ENCODE assay signal across 8 mouse cellular contexts in genomic region chr5:122392227-122393004, GRCm38 (mm10). TPM values are rescaled to one million over a fixed set of nuclear protein-coding genes. Genes with fewer than 3 reads are reported as not detected.
DNase-seq lines count a peak whose midpoint lies in the region; ATAC-seq and TF ChIP-seq lines count a peak whose summit lies in the region.

No protein-coding gene starts in this region.

- H3K9ac ChIP-seq in embryonic facial prominence, embryonic 14.5 days (ENCODE audit: low read depth, low read length): peak overlapping the region; percentile 93
- H3K9ac ChIP-seq in hindbrain, embryonic 13.5 days: peak overlapping the region; percentile 91
- peak overlapping the region; percentile 97 for H3K9ac ChIP-seq in liver, postnatal 0 days (replicated peaks)

- peak; percentile 24; the same call in 1 of the 2 replicates for ATAC-seq in embryonic facial prominence, embryonic 14.5 days (ENCODE audit: low read depth)
- ATAC-seq in hindbrain, embryonic 13.5 days (ENCODE audit: low FRiP score): peak; percentile 58; the same call in 1 of the 2 replicates
- peak; percentile 34 for ATAC-seq in liver, postnatal 0 days

- H3K4me2 ChIP-seq in embryonic facial prominence, embryonic 14.5 days (ENCODE audit: low read depth, low read length): peak overlapping the region; percentile 77
- H3K4me2 ChIP-seq in hindbrain, embryonic 13.5 days: peak overlapping the region; percentile 83
- H3K4me2 ChIP-seq in liver, postnatal 0 days (ENCODE audit: low read depth, low read length): peak overlapping the region; percentile 90

- H3K4me3 ChIP-seq in gastrocnemius, adult 2 months: peak overlapping the region; percentile 89
- H3K4me3 ChIP-seq in E14TG2a.4 (replicated peaks; ENCODE audit: low read length): peak overlapping the region; percentile 96
- H3K4me3 ChIP-seq in embryonic facial prominence, embryonic 14.5 days (ENCODE audit: low read depth, low read length): peak overlapping the region; percentile 91
- peak overlapping the region; percentile 85 for H3K4me3 ChIP-seq in hindbrain, embryonic 13.5 days
- peak overlapping the region; percentile 99 for H3K4me3 ChIP-seq in liver, postnatal 0 days (ENCODE audit: low read depth, low read length)

- peak; percentile 38 for DNase-seq in gastrocnemius, adult 2 months
- no peak for DNase-seq in gastrocnemius, adult 18-20 months (ENCODE audit: low spot score)
- DNase-seq in embryonic facial prominence, embryonic 14.5 days (ENCODE audit: low spot score): no peak
- DNase-seq in liver, postnatal 0 days: peak; percentile 42
- peak; percentile 49 for DNase-seq in retina, postnatal 1 day
- DNase-seq in frontal cortex, postnatal 14 days (ENCODE audit: low spot score in 2 of 2): no peak

- H3K4me1 ChIP-seq in E14TG2a.4 (replicated peaks; ENCODE audit: low read depth, low read length): peaks cover 45% of the 10 kb centered on the region
- peaks cover 9% of the 10 kb centered on the region; the same call in 1 of the 2 replicates for H3K4me1 ChIP-seq in embryonic facial prominence, embryonic 14.5 days (ENCODE audit: control insufficient read depth, insufficient read depth, low read length)
- H3K4me1 ChIP-seq in hindbrain, embryonic 13.5 days (replicated peaks): peaks cover 14% of the 10 kb centered on the region
- peaks cover 11% of the 10 kb centered on the region for H3K4me1 ChIP-seq in liver, postnatal 0 days (ENCODE audit: insufficient read depth)

- intact Hi-C loops in gastrocnemius, adult 2 months (cut with DNase I): loop anchor here (5.0 kb wide), 2 partner anchors 125 to 260 kb away; no protein-coding TSS in a partner anchor

- H3K36me3 ChIP-seq in E14TG2a.4 (ENCODE audit: insufficient read depth, low read length): peaks cover 36% of the 10 kb centered on the region
- H3K36me3 ChIP-seq in embryonic facial prominence, embryonic 14.5 days (ENCODE audit: control insufficient read depth, insufficient read depth, low read length): peaks cover 11% of the 10 kb centered on the region
- H3K36me3 ChIP-seq in hindbrain, embryonic 13.5 days: peaks cover 12% of the 10 kb centered on the region
- H3K36me3 ChIP-seq in liver, postnatal 0 days (replicated peaks; ENCODE audit: insufficient read depth, low read length): peaks cover 11% of the 10 kb centered on the region

- no peak for TF ChIP-seq EP300 in liver, postnatal 0 days (IDR thresholded peaks at IDR 0.05; ENCODE audit: low read depth)

- peak overlapping the region; percentile 94 for H3K27ac ChIP-seq in gastrocnemius, adult 2 months
- H3K27ac ChIP-seq in embryonic facial prominence, embryonic 14.5 days (replicated peaks; ENCODE audit: low read depth, low read length): peak overlapping the region; percentile 72; the same call in 1 of the 2 replicates
- H3K27ac ChIP-seq in hindbrain, embryonic 13.5 days: peak overlapping the region; percentile 72
- H3K27ac ChIP-seq in liver, postnatal 0 days (ENCODE audit: low read depth): peak overlapping the region; percentile 95

- TF ChIP-seq CTCF in gastrocnemius, adult 2 months (IDR thresholded peaks at IDR 0.05): no peak
- no peak for TF ChIP-seq CTCF in E14TG2a.4 (conservative IDR thresholded peaks at IDR 0.05; ENCODE audit: low read length)
- no peak for TF ChIP-seq CTCF in liver, postnatal 0 days (IDR thresholded peaks at IDR 0.05; ENCODE audit: low read depth)

- no peaks in the 10 kb centered on the region for H3K9me3 ChIP-seq in E14TG2a.4 (ENCODE audit: low read length)
- H3K9me3 ChIP-seq in embryonic facial prominence, embryonic 14.5 days (ENCODE audit: control insufficient read depth, low read length): no peaks in the 10 kb centered on the region
- H3K9me3 ChIP-seq in hindbrain, embryonic 13.5 days: no peaks in the 10 kb centered on the region
- H3K9me3 ChIP-seq in liver, postnatal 0 days (ENCODE audit: low read length): no peaks in the 10 kb centered on the region

- WGBS in embryonic facial prominence, embryonic 14.5 days: 17% methylated on average over 19 of the region's 19 CpGs
- 17% methylated on average over 19 of the region's 19 CpGs for WGBS in hindbrain, embryonic 13.5 days
- WGBS in liver, postnatal 0 days (ENCODE audit: insufficient replicate concordance): 7% methylated on average over 19 of the region's 19 CpGs

- H3K27me3 ChIP-seq in E14TG2a.4 (ENCODE audit: insufficient read depth, low read length): no peaks in the 10 kb centered on the region
- H3K27me3 ChIP-seq in embryonic facial prominence, embryonic 14.5 days (replicated peaks; ENCODE audit: control insufficient read depth, insufficient read depth, low read length): no peaks in the 10 kb centered on the region
- no peaks in the 10 kb centered on the region for H3K27me3 ChIP-seq in hindbrain, embryonic 13.5 days
- no peaks in the 10 kb centered on the region for H3K27me3 ChIP-seq in liver, postnatal 0 days (ENCODE audit: insufficient read depth, low read length)

RNA-seq across cellular contexts. Expression of gene Arpc3, which starts 0.7 kb away (rescaled TPM):
- total RNA-seq in gastrocnemius, adult 2 months (2021): 10 to 100 TPM; 45.2 to 62.8 TPM
- total RNA-seq in gastrocnemius, adult 18-20 months (2021): 10 to 100 TPM; 54.0 to 63.0 TPM
- polyA plus RNA-seq in embryonic facial prominence, embryonic 14.5 days (2014; fragmentation: Nextera tagmentation; extraction: Ambion mirVana): 50.3 and 51.8 TPM in 2 replicates
- 159 and 173 TPM in 2 replicates for polyA plus RNA-seq in hindbrain, embryonic 13.5 days (2015; fragmentation: Nextera tagmentation; extraction: Ambion mirVana)
- 79.7 and 86.6 TPM in 2 replicates for polyA plus RNA-seq in liver, postnatal 0 days (2015; fragmentation: Nextera tagmentation; extraction: Ambion mirVana)

RNA-seq across cellular contexts. Expression of gene Fam216a, which starts 20.3 kb away (rescaled TPM):
- total RNA-seq in gastrocnemius, adult 2 months (2021): 1 to 10 TPM; 4.9 to 5.5 TPM
- total RNA-seq in gastrocnemius, adult 18-20 months (2021): 1 to 10 TPM; 4.5 to 5.4 TPM
- 73.9 and 77.3 TPM in 2 replicates for polyA plus RNA-seq in embryonic facial prominence, embryonic 14.5 days (2014; fragmentation: Nextera tagmentation; extraction: Ambion mirVana)
- 131 and 132 TPM in 2 replicates for polyA plus RNA-seq in hindbrain, embryonic 13.5 days (2015; fragmentation: Nextera tagmentation; extraction: Ambion mirVana)
- polyA plus RNA-seq in liver, postnatal 0 days (2015; fragmentation: Nextera tagmentation; extraction: Ambion mirVana): 9.8 and 10.3 TPM in 2 replicates

RNA-seq across cellular contexts. Expression of gene Gpn3, which starts 20.7 kb away (rescaled TPM):
- total RNA-seq in gastrocnemius, adult 2 months (2021): 10 to 100 TPM; 22.1 to 28.5 TPM
- 10 to 100 TPM; 32.8 to 35.3 TPM for total RNA-seq in gastrocnemius, adult 18-20 months (2021)
- polyA plus RNA-seq in embryonic facial prominence, embryonic 14.5 days (2014; fragmentation: Nextera tagmentation; extraction: Ambion mirVana): 62.1 and 64.7 TPM in 2 replicates
- 48.3 and 50.2 TPM in 2 replicates for polyA plus RNA-seq in hindbrain, embryonic 13.5 days (2015; fragmentation: Nextera tagmentation; extraction: Ambion mirVana)
- 25.2 and 26.7 TPM in 2 replicates for polyA plus RNA-seq in liver, postnatal 0 days (2015; fragmentation: Nextera tagmentation; extraction: Ambion mirVana)

RNA-seq across cellular contexts. Expression of gene Anapc7, which starts 29.1 kb away (rescaled TPM):
- total RNA-seq in gastrocnemius, adult 2 months (2021): 10 to 100 TPM; 14.3 to 16.8 TPM
- total RNA-seq in gastrocnemius, adult 18-20 months (2021): 10 to 100 TPM; 14.9 to 16.0 TPM
- polyA plus RNA-seq in embryonic facial prominence, embryonic 14.5 days (2014; fragmentation: Nextera tagmentation; extraction: Ambion mirVana): 23.1 and 24.9 TPM in 2 replicates
- 46.7 and 51.8 TPM in 2 replicates for polyA plus RNA-seq in hindbrain, embryonic 13.5 days (2015; fragmentation: Nextera tagmentation; extraction: Ambion mirVana)
- 11.0 and 11.8 TPM in 2 replicates for polyA plus RNA-seq in liver, postnatal 0 days (2015; fragmentation: Nextera tagmentation; extraction: Ambion mirVana)

RNA-seq across cellular contexts. Expression of gene Vps29, which starts 38.2 kb away (rescaled TPM):
- total RNA-seq in gastrocnemius, adult 2 months (2021): 10 to 100 TPM; 35.0 to 46.0 TPM
- total RNA-seq in gastrocnemius, adult 18-20 months (2021): 10 to 100 TPM; 43.7 to 48.5 TPM
- polyA plus RNA-seq in embryonic facial prominence, embryonic 14.5 days (2014; fragmentation: Nextera tagmentation; extraction: Ambion mirVana): 211 and 218 TPM in 2 replicates
- polyA plus RNA-seq in hindbrain, embryonic 13.5 days (2015; fragmentation: Nextera tagmentation; extraction: Ambion mirVana): 297 and 305 TPM in 2 replicates
- 93.1 and 104 TPM in 2 replicates for polyA plus RNA-seq in liver, postnatal 0 days (2015; fragmentation: Nextera tagmentation; extraction: Ambion mirVana)

Comparison
In these comparisons a context has a peak if more than half of its experiments do, and no peak if none do; other contexts are left out.
1. DNase-seq: peak in gastrocnemius, adult 2 months (single experiment), liver, postnatal 0 days (single experiment) and retina, postnatal 1 day (single experiment); none in gastrocnemius, adult 18-20 months (single experiment), embryonic facial prominence, embryonic 14.5 days (single experiment) and frontal cortex, postnatal 14 days (0 of 2).
2. Peak in every context shown above with its lines, with median percentiles within 50 percentile points of each other: H3K27ac ChIP-seq, H3K4me3 ChIP-seq, ATAC-seq, H3K4me2 ChIP-seq and H3K9ac ChIP-seq.